Mouse (Mus musculus) c-Kit-positive CD71-positive TER-119-positive erythroid progenitor cells, embryonic 14.5 days (primary cell): ENCODE measurements around the gene Ndufb7.

Experiments used
- DNase-seq: peaks from one replicate; pipeline ENCODE4 v3.0.0-alpha.2; 2013; ENCODE audit warnings: low spot score

Ndufb7 gene

DNA sequence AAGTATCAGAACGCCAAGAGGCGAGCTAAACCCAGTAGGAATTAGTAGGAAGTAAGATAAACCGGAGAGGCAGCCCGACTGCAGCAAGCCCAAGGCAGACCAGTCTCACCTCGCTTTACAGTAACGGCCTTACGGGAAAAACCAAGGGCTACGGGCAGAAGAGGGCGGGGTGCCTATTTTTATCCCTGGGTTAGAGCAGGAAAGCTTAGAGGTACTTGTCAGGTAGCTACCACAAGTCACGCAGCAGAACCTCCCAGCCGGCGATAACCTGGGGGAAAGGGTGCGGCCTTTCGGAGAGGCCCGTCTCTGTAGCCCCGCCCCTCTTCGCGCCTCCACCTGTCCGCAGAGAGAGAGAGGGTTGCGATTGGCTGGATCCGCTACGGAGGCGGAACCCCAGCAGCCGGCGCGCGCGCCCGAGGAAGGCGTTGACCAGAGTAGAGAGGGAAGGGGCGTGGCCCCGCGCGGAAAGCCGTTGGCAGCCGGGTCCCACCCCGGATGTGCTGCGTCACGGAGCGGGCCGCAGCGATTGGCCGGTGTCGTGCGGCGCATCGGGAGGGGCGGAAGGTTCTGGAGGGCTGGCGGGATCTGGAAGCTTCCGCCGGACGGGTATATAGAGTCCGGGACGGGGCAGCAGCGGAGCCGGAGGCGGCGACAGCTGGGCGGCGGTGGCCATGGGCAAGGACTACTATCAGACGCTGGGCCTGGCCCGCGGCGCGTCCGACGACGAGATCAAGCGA is 41.4 kb downstream of the Ndufb7 start, which contains the start of the genes Tecr and Dnajb1:
Tecr (minus strand) TSS at position 311 of the 737 bp plus-strand sequence.
Dnajb1 (plus strand) TSS at position 533 of the 737 bp plus-strand sequence.
- DNase-seq = peak; percentile 99

GRCm38 (mm10) chr8:83608398-83608829 is 41.9 kb downstream of the Ndufb7 start:
- peak; percentile 79 for DNase-seq

GRCm38 (mm10) chr8:83609086-83609485 is 42.6 kb downstream of the Ndufb7 start:
- DNase-seq = no peak

GRCm38 (mm10) chr8:83609547-83610180 is 43.2 kb downstream of the Ndufb7 start:
- no peak for DNase-seq

DNA sequence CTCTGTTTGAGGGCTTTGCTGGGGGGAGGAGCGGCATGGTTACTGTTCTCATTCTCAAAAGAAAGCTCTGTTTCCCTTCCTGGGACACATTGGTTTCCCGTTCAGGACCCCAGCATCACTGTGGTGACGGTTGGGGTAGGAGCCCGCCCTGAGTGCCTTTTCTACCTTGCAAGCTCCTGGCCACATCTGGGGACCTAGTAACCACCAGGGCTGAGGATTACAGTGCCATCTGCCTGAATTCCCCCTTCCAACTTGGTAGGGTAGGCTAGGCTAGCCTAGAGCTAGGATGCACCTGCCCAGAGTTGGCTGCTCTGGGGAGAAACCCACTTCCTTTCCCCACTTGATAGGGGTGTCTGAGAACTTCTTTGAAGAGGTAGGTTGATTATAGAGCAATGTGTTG is 45.5 kb downstream of the Ndufb7 start:
- no peak for DNase-seq

GRCm38 (mm10) chr8:83613695-83614094 is 47.2 kb downstream of the Ndufb7 start:
- no peak for DNase-seq

- no peak for DNase-seq
Measured at GRCm38 (mm10) chr8:83616625-83617024, 50.2 kb downstream of the Ndufb7 start.

GRCm38 (mm10) chr8:83617111-83617510 is 50.6 kb downstream of the Ndufb7 start:
- DNase-seq = no peak

- no peak for DNase-seq
Measured at GRCm38 (mm10) chr8:83618566-83618965, 52.1 kb downstream of the Ndufb7 start.

GRCm38 (mm10) chr8:83619568-83620285 is 53.3 kb downstream of the Ndufb7 start:
- no peak for DNase-seq
